Mouse (Mus musculus) megakaryocyte, embryonic 14.5 days (primary cell): ENCODE data around the gene Ddx19a. TPM values are rescaled to one million over a fixed set of nuclear protein-coding genes. Genes with fewer than 3 reads are reported as not detected.
"Not testable (repeated sequence)": the region's sequence is repeated elsewhere in the genome, so short reads cannot be mapped to it uniquely, and the experiment has no call there.

Source experiments
- H3K27me3 ChIP-seq: replicated peaks from 2 replicates; pipeline ENCODE3; 2012; ENCODE audit warnings: inconsistent platforms
- H3K36me3 ChIP-seq: replicated peaks from 2 replicates; pipeline ENCODE3; 2012; ENCODE audit warnings: low read length, inconsistent platforms, mixed read lengths
- H3K4me1 ChIP-seq: 2 replicates; pipeline ENCODE4 v1.6.1; 2012; ENCODE audit warnings: inconsistent platforms
- H3K4me3 ChIP-seq: replicated peaks from 2 replicates; pipeline ENCODE3; 2012; ENCODE audit warnings: moderate library complexity, mild to moderate bottlenecking, inconsistent platforms
- H3K9me3 ChIP-seq: 2 replicates; pipeline ENCODE4 v1.6.1; 2012; ENCODE audit warnings: inconsistent platforms
- FLI1 ChIP-seq: IDR thresholded peaks from 2 replicates; pipeline ENCODE4 v1.6.1; 2012; ENCODE audit warnings: low read length, inconsistent platforms, mixed read lengths
- GATA1 ChIP-seq: IDR thresholded peaks from 3 replicates; pipeline ENCODE4 v1.6.1; 2012; ENCODE audit warnings: mixed read lengths, low read length, inconsistent platforms, borderline replicate concordance
- polyA plus RNA-seq: library from polyadenylated mRNA; stranded (reverse); fragments of >175 nt; gene quantifications from 2 replicates; pipeline ENCODE4 v1.2.3, GENCODE M21; 2012; ENCODE audit warnings: low replicate concordance; ENCODE audit not compliant: insufficient read depth

Gene Ddx19a
- polyA plus RNA-seq, 1 experiment: 18.4 TPM

DNA sequence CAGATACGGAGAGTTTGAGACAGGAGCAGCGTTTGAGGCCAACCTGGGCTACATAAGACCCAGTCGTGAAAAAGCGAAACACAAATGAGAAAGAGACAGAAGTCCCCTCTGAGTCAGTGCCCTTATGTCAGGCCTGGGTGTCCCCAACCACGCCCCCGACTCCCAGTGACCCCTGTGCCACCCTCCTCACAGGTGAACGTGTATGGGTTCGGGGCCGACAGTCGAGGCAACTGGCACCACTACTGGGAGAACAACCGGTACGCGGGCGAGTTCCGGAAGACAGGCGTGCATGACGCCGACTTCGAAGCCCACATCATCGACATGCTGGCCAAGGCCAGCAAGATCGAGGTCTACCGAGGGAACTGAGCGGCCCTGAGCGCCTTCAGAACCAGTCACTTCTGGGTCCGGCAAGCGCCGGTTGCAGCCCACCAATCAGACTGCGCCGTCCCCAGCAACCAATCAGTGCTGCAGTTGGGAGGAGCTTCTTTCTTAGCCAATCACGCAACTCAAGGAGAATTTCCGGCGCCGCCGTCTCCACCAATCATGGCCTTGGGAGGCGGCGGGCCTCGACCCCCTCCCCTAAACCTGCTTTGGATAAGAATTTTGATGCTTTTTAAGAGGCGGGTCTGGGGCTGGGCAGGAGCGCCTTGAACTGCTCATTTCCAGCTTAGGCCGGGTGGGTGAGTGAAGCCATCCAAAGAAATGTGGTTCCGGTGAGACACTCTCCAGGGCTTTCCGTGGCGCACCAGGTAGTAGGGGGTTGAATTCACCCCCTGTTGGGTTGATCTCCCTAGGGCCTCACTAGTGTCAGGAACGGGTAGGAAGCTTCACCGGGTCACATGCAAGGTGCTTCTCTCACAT is 27.5 kb downstream of the Ddx19a start:
- peaks cover 33% of the 10 kb centered on the region for H3K4me1 ChIP-seq
- peak overlapping the region; percentile 79 for H3K4me3 ChIP-seq
- H3K36me3 ChIP-seq: peaks cover 100% of the 10 kb centered on the region
- no peaks in the 10 kb centered on the region for H3K27me3 ChIP-seq
- TF ChIP-seq FLI1 (no peak), GATA1 (no peak)
- no peaks in the 10 kb centered on the region for H3K9me3 ChIP-seq

DNA sequence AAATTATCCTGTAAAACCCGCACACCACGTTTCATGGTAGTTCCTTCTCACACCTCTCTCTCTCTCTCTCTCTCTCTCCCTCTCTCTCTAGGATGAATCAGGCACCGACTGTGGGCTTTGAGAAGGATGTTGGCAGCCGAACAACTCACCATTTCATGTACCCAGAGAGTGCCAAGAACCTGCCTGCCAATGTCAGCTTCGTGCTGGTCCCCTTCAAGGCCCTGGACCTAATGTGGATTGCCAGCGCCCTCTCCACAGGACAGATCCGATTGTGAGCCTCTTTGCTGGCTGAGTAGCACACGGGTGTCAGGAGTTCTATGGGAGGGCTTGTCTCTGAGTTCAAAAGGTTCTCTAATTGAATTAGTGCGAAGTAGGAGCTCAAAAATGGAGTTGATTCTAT is 30.3 kb downstream of the Ddx19a start:
- Histone ChIP-seq H3K9me3 (no peaks in the 10 kb centered on the region), H3K27me3 (no peaks in the 10 kb centered on the region), H3K36me3 (peaks cover 99% of the 10 kb centered on the region), H3K4me3 (no peak overlapping the region), H3K4me1 (peaks cover 42% of the 10 kb centered on the region)
- TF ChIP-seq GATA1 (no peak), FLI1 (no peak)

DNA sequence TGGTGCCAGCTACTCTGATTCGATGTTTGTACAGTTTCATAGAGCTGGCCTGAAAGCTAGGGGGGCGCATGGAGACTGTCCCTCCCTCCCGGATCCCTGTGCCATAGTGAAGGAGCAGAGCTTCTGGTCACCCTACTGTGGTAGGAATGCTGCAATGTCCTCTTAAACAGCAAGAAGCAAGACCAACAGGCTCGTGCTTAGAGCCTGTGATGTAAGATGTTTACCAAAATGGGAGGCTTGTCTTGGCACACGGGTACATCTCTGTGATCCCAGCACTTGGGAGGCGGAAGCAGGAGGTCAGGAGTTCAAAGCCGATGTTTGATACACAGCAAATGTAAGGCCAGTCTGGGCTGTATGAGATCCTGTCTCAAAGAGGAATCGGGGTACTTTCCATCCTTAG is 31.0 kb downstream of the Ddx19a start:
- H3K4me3 ChIP-seq: no peak overlapping the region
- TF ChIP-seq GATA1 (no peak), FLI1 (no peak)
- no peaks in the 10 kb centered on the region for H3K9me3 ChIP-seq
- H3K27me3 ChIP-seq: no peaks in the 10 kb centered on the region
- peaks cover 99% of the 10 kb centered on the region for H3K36me3 ChIP-seq
- peaks cover 45% of the 10 kb centered on the region for H3K4me1 ChIP-seq

DNA sequence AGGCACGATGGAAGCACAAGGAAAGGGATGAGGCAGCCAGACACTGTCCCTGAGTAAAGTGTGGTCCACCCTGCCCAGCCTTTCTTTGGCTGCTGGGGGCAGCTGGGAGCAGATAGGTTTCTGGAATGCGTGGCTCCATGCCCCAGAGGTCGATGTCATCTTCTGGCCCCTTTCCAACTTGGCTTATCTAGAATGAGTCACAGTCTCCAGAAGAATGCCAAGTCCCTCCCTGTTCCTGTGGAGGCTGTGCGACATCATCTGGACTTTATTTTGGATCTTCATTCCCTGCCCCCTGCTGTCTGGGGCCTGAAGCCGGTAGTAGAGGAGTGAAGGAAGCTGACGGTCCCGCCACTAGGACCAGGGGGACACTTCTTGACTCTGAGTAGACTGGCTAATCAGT is 32.0 kb downstream of the Ddx19a start:
- Histone ChIP-seq H3K36me3 (peaks cover 98% of the 10 kb centered on the region), H3K4me1 (peaks cover 40% of the 10 kb centered on the region), H3K9me3 (no peaks in the 10 kb centered on the region), H3K4me3 (no peak overlapping the region), H3K27me3 (no peaks in the 10 kb centered on the region)
- TF ChIP-seq FLI1 (no peak), GATA1 (no peak)

DNA sequence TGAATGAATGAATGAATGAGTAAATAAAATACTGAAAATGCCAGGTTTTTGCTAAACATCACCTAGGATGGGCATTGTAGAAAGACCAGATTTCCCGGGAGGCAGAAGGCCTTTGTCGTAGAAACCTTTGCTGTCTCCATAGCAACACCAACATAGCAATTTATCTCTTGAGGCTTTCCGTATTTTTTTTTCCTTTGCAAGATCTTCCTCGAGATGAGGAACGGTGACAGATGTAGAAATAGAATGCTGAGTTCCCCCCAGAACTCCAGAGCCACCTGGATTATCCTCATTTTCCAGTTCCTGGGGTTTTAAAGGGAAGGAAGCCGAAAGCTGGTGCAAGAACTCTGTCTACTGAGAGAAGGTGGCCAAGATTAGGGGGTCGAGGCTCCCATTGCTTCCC is 32.9 kb downstream of the Ddx19a start:
- Histone ChIP-seq H3K4me3 (no peak overlapping the region), H3K27me3 (no peaks in the 10 kb centered on the region), H3K4me1 (peaks cover 39% of the 10 kb centered on the region), H3K9me3 (no peaks in the 10 kb centered on the region), H3K36me3 (peaks cover 98% of the 10 kb centered on the region)
- TF ChIP-seq GATA1 (no peak), FLI1 (no peak)

DNA sequence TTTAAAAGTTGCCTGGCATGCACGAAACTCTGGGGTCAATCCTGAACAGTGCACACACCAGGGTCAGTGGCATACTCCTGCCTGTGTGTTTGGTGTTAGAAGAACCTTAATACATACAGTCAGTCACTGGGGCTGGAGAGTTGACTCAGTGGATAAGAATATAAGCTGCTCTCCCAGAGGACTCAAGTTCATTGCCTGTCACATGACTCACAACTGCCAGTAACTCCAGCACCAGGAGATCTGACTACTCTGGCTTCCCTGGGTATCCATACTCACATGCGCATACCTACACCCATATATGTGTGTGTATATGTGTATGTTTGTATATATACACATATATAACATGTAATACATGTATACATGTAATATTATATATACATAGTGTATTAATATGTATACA is 34.5 kb downstream of the Ddx19a start:
- TF ChIP-seq GATA1: no peak
- TF ChIP-seq FLI1: no peak
- no peaks in the 10 kb centered on the region for H3K9me3 ChIP-seq
- H3K4me3 ChIP-seq: no peak overlapping the region
- no peaks in the 10 kb centered on the region for H3K27me3 ChIP-seq
- H3K4me1 ChIP-seq: peaks cover 41% of the 10 kb centered on the region
- H3K36me3 ChIP-seq: peaks cover 98% of the 10 kb centered on the region

DNA sequence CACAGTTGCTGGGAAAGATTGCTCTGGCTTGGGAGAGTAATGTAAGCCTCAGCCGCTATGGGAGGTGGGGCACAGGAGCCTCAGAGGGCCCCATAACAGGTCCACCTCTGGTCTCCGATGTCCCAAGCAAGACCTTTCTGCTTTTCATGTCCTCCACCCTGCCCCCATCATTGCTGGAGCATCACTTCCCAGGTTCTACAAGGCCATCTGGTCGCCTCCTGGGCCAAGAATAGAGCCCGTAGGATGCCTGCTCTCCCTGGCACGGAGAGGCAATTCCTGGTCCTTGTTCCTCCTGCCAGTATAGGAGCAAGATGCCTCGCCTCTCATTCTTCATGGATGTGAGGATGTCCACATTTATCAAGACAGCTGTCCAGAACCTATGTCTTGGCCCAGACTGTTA is 37.7 kb downstream of the Ddx19a start:
- no peak overlapping the region for H3K4me3 ChIP-seq
- no peak for TF ChIP-seq GATA1
- TF ChIP-seq FLI1: no peak
- H3K9me3 ChIP-seq: no peaks in the 10 kb centered on the region
- peaks cover 42% of the 10 kb centered on the region for H3K4me1 ChIP-seq
- H3K27me3 ChIP-seq: no peaks in the 10 kb centered on the region
- peaks cover 98% of the 10 kb centered on the region for H3K36me3 ChIP-seq

DNA sequence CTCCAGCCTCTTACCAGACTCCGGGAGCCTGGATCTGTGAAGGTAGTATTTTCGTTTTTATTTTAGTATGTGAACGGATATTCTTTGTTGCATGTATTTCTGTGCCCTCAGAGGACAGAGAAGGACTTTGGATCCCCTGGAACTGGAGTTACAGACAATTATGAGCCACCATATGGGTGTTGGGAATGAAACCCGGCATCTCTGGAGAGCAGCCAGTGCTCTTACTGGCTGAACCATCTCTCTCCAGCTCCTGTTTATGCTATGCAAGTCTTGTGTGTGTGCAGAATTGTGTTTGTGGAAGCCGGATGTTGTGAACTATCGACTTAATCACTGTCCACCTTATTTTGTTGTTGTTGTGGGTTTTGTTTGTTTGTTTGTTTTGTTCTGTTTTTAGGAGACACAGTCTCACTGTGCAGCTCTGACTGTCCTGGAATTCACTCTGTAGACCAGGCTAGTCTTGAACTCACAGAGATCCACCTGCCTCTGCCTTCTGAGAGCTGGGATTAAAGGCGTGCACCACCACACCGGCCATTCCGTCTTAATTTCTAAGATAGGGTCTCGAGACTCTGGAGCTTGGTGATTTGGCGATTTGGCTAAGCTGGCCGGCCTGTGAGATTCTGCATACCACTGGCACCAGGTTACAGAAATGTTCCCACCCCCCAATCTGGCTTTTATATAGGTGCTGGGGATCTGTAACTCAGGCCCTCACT is 38.4 kb downstream of the Ddx19a start:
- Histone ChIP-seq H3K4me3 (no peak overlapping the region), H3K27me3 (no peaks in the 10 kb centered on the region), H3K4me1 (peaks cover 42% of the 10 kb centered on the region), H3K9me3 (peaks cover 1% of the 10 kb centered on the region), H3K36me3 (peaks cover 98% of the 10 kb centered on the region)
- TF ChIP-seq GATA1: no peak
- TF ChIP-seq FLI1: no peak

DNA sequence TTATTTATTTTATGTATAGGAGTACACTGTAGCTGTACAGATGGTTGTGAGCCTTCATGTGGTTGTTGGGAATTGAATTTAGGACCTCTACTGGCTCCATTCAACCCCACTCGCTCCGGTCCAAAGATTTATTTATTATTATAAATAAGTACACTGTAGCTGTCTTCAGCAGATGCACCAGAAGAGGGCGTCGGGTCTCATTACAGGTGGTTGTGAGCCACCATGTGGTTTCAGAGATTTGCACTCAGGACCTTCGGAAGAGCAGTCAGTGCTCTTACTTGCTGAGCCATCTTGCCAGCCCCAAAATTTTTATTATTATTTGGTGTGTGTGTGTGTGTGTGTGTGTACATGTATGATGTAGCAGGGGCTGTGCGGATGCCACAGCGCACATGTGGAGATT is 39.0 kb downstream of the Ddx19a start:
- not testable (repeated sequence) for H3K4me3 ChIP-seq, H3K27me3 ChIP-seq, H3K9me3 ChIP-seq
- Histone ChIP-seq H3K4me1 (peaks cover 47% of the 10 kb centered on the region), H3K36me3 (peaks cover 98% of the 10 kb centered on the region)

DNA sequence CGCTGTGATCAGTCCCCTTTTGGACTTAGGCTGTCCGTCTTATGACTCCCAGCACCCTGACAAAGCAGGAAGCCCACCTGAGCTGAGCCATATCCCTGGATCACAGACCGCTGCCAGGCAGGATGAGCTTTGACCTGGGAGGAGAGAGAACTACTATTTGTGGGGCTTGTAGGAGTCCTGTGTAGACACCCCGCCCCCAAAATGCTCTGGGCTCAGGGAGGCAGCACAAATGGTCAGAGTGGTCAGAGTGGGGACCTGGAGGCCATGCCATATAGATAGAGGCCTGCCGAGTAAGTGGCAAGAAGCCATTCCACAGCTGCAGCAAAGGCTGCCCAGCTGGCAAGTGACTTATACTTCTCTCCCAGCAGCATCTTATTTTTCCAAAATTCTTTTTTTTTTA is 39.5 kb downstream of the Ddx19a start:
- H3K27me3 ChIP-seq: no peaks in the 10 kb centered on the region

More for the DNA sequence above, 39.5 kb downstream of the Ddx19a start:
- peaks cover 48% of the 10 kb centered on the region for H3K4me1 ChIP-seq
- no peak overlapping the region for H3K4me3 ChIP-seq
- H3K9me3 ChIP-seq: peaks cover 9% of the 10 kb centered on the region
- peaks cover 98% of the 10 kb centered on the region for H3K36me3 ChIP-seq
- no peak for TF ChIP-seq FLI1
